Comparison of ENCODE assay signal across 8 mouse cellular contexts in the genomic region with DNA sequence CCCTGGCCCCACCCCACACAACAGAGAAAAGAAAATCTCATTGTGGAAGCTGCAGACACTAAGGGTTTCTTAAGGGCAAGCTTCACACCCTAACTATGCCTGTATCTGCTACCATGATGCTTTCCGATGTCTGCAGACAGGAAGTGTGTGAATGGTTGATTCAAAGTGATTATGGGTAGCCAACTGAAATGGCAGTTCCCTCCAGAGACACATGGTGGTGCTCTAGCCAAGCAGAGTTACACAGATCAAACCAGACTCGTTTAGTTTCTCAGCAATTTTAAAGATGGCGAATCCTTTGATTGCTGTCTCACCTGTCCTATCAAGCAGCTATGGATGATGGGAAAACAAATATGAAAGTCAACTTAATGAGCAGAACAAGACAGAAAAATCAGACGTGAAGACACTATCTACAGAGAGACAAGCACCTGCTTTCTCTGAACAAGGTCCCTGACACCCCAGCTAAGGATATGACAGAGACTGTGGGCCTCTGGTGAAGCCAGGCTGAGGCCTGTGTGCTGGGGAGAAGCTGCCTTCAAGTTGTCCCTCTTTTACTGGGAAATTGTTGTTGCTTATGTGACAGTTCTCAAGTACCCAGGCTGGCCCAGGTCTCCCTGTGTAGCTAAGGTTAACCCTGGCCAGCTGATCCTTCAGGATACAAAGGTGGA. TPM values are rescaled to one million over a fixed set of nuclear protein-coding genes. Genes with fewer than 3 reads are reported as not detected.
DNase-seq lines count a peak whose midpoint lies in the region; ATAC-seq and TF ChIP-seq lines count a peak whose summit lies in the region.

No protein-coding gene starts in this region.

- H3K36me3 ChIP-seq in E14TG2a.4 (ENCODE audit: insufficient read depth, low read length): no peaks in the 10 kb centered on the region
- no peaks in the 10 kb centered on the region for H3K36me3 ChIP-seq in forebrain, embryonic 11.5 days (ENCODE audit: control insufficient read depth, insufficient read depth, low read length)
- no peaks in the 10 kb centered on the region for H3K36me3 ChIP-seq in hindbrain, embryonic 10.5 days
- H3K36me3 ChIP-seq in lung, embryonic 15.5 days: no peaks in the 10 kb centered on the region

- H3K27ac ChIP-seq in forebrain, embryonic 11.5 days (ENCODE audit: low read depth, low read length): no peak overlapping the region
- H3K27ac ChIP-seq in hindbrain, embryonic 10.5 days: no peak overlapping the region
- H3K27ac ChIP-seq in lung, embryonic 15.5 days: no peak overlapping the region

- peaks cover 6% of the 10 kb centered on the region; the same call in 1 of the 2 replicates for H3K9me3 ChIP-seq in E14TG2a.4 (ENCODE audit: low read length)
- 0 out of 2 replicates have a peak, but pooled peaks cover 2% of the 10 kb centered on the region for H3K9me3 ChIP-seq in forebrain, embryonic 11.5 days (ENCODE audit: control insufficient read depth, low read length)
- peaks cover 9% of the 10 kb centered on the region; the same call in 1 of the 2 replicates for H3K9me3 ChIP-seq in hindbrain, embryonic 10.5 days
- no peaks in the 10 kb centered on the region for H3K9me3 ChIP-seq in lung, embryonic 15.5 days

- no peak overlapping the region for H3K4me2 ChIP-seq in forebrain, embryonic 11.5 days (ENCODE audit: low read depth, low read length, severe bottlenecking)
- H3K4me2 ChIP-seq in lung, embryonic 15.5 days: no peak overlapping the region

- peak; percentile 79 for ATAC-seq in forebrain, embryonic 11.5 days (replicated peaks; ENCODE audit: low FRiP score)
- ATAC-seq in lung, embryonic 15.5 days (ENCODE audit: borderline replicate concordance, extremely low read depth, low FRiP score, low TSS enrichment): peak; percentile 55; the same call in 1 of the 2 replicates

- DNase-seq in c-Kit-negative CD71-positive TER-119-positive erythroid progenitor cells, embryonic 14.5 days (ENCODE audit: low read depth, low spot score): peak; percentile 25
- peak; percentile 68 for DNase-seq in forebrain, embryonic 11.5 days (ENCODE audit: low spot score)
- peak; percentile 68 for DNase-seq in hindbrain, embryonic 10.5 days (ENCODE audit: low spot score)
- DNase-seq in layer of hippocampus, adult 8-10 months (ENCODE audit: low spot score in 2 of 2): peak; percentile 60 to 86
- DNase-seq in ovary, postnatal 36 days (ENCODE audit: low spot score): peak; percentile 69
- DNase-seq in thymus, postnatal 14 days: peak; percentile 80

- 25% methylated on average over 4 of the region's 4 CpGs for WGBS in forebrain, embryonic 11.5 days
- 25% methylated on average over 4 of the region's 4 CpGs for WGBS in hindbrain, embryonic 10.5 days
- WGBS in lung, embryonic 15.5 days: 9% methylated on average over 4 of the region's 4 CpGs

- H3K9ac ChIP-seq in forebrain, embryonic 11.5 days (ENCODE audit: low read length): no peak overlapping the region
- H3K9ac ChIP-seq in lung, embryonic 15.5 days: no peak overlapping the region

- TF ChIP-seq CTCF in E14TG2a.4 (conservative IDR thresholded peaks at IDR 0.05; ENCODE audit: low read length): peak; percentile 83

- H3K27me3 ChIP-seq in E14TG2a.4 (ENCODE audit: insufficient read depth, low read length): peaks cover 13% of the 10 kb centered on the region; the same call in 1 of the 2 replicates
- no peaks in the 10 kb centered on the region for H3K27me3 ChIP-seq in forebrain, embryonic 11.5 days (ENCODE audit: control insufficient read depth, insufficient read depth, low read length)
- H3K27me3 ChIP-seq in hindbrain, embryonic 10.5 days (ENCODE audit: insufficient read depth, poor library complexity, severe bottlenecking): no peaks in the 10 kb centered on the region
- H3K27me3 ChIP-seq in lung, embryonic 15.5 days: no peaks in the 10 kb centered on the region

- H3K4me1 ChIP-seq in E14TG2a.4 (replicated peaks; ENCODE audit: low read depth, low read length): no peaks in the 10 kb centered on the region
- no peaks in the 10 kb centered on the region for H3K4me1 ChIP-seq in forebrain, embryonic 11.5 days (replicated peaks; ENCODE audit: control insufficient read depth, insufficient read depth, low read length)
- no peaks in the 10 kb centered on the region for H3K4me1 ChIP-seq in hindbrain, embryonic 10.5 days (replicated peaks)
- H3K4me1 ChIP-seq in lung, embryonic 15.5 days: no peaks in the 10 kb centered on the region

- no peak overlapping the region for H3K4me3 ChIP-seq in E14TG2a.4 (replicated peaks; ENCODE audit: low read length)
- H3K4me3 ChIP-seq in forebrain, embryonic 11.5 days (ENCODE audit: low read depth, low read length): no peak overlapping the region
- H3K4me3 ChIP-seq in hindbrain, embryonic 10.5 days: no peak overlapping the region
- no peak overlapping the region for H3K4me3 ChIP-seq in lung, embryonic 15.5 days

RNA-seq across cellular contexts. Expression of a gene that starts 7.4 kb away (rescaled TPM):
- polyA plus RNA-seq in forebrain, embryonic 11.5 days (2014; fragmentation: Nextera tagmentation; extraction: Ambion mirVana): 2.3 and 2.9 TPM in 2 replicates
- polyA plus RNA-seq in hindbrain, embryonic 10.5 days (2016; fragmentation: Nextera tagmentation; extraction: Ambion mirVana): 2.4 and 2.6 TPM in 2 replicates
- total RNA-seq in layer of hippocampus, adult 8-10 months (2022): 1 to 10 TPM in 2 of 4 experiments, under 1 TPM in 2; 0.23 to 1.5 (median 0.90) TPM
- 9.6 and 9.7 TPM in 2 replicates for polyA plus RNA-seq in lung, embryonic 15.5 days (2015; fragmentation: Nextera tagmentation; extraction: Ambion mirVana)

Comparison
In these comparisons a context has a peak if more than half of its experiments do, and no peak if none do; other contexts are left out.
1. DNase-seq: peak in every context shown above with its lines; median percentile 80 in thymus, postnatal 14 days; 73 in layer of hippocampus, adult 8-10 months; 69 in ovary, postnatal 36 days; 68 in forebrain, embryonic 11.5 days; 68 in hindbrain, embryonic 10.5 days; 25 in c-Kit-negative CD71-positive TER-119-positive erythroid progenitor cells, embryonic 14.5 days.